Mouse (Mus musculus) erythroid progenitor cell, adult 5-6 weeks (primary cell): Measurements from ENCODE around the gene Gm11985. TPM values are rescaled to one million over a fixed set of nuclear protein-coding genes. Genes with fewer than 3 reads are reported as not detected.

ENCODE experiments used
- ATAC-seq: replicated peaks from 2 replicates; pipeline ENCODE4 v1.8.0; 2016; ENCODE audit warnings: moderate number of reproducible peaks, mild to moderate bottlenecking, moderate TSS enrichment, inconsistent platforms; ENCODE audit not compliant: poor library complexity, low FRiP score, severe bottlenecking
- total RNA-seq, 2 experiments: library from RNA; stranded (forward) in 1 of 2; stranded (reverse) in 1 of 2; fragments of 150-400 nt in 1 of 2; fragments of 186-747, 209-891 nt in 1 of 2; gene quantifications; 2 replicates each; pipeline versions ENCODE4 v1.2.3 to v1.2.4; 2015 to 2017; ENCODE audit warnings: low replicate concordance in 2 of 2

Gm11985 gene
- total RNA-seq, 2 experiments from 2014 or later: not detected

DNA sequence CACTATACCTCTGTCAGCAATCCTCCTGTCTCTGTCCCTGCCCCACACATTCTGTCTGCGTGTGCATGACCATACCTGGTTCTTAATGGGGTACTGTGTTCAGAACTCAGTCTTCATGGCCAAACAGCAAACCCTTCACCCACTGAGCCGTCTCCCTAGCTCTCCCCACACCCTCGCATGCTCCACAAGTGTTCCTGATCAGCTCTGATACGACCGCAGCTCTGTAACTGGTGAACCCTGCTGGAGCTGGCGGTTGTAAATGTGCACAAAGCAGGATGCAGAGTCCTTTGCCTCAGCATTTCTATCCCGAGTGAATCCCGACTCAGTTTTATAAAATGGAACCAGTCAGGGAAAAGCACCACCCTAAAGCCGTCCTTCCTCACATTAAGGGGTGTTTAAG lies 15.5 kb upstream of the Gm11985 start:
- ATAC-seq: no peak

DNA sequence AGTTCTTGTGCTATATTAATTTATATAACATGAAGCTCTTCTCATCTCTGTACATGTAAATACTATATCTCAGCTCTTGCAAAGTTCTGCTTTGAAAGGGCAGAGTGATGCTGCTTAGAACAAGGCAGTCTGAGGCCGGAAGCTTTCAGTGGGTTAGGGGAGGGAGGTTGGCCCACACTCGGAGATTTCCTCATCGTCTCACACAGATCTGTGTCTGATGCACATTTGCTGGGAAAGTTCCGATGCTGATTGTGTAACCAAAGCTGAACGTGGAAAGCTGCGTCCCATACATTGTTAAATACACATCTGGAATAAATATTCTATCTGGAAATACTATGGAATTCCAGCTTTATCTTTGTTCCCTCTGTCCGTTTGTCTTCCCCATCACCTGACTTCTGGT lies 13.8 kb upstream of the Gm11985 start:
- ATAC-seq: no peak

DNA sequence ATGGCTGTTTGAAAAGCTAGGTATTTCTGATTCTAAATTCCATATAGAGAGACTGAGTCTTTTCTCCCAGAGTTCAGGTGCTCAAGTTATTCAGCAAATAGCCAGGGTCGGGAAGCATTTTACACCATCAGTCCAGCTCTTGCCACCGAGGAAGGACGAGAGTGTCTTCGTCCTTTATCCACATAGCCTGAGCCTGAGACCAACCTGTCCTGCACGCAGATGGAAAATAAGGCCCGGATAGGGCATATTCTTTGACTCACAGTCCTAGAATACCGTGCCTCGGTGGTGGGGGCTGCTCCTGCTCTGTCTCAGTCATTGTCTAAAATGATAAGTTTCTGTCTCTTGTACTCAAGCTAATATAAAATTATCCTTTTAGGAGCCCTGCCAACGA lies 12.0 kb upstream of the Gm11985 start:
- ATAC-seq: no peak

DNA sequence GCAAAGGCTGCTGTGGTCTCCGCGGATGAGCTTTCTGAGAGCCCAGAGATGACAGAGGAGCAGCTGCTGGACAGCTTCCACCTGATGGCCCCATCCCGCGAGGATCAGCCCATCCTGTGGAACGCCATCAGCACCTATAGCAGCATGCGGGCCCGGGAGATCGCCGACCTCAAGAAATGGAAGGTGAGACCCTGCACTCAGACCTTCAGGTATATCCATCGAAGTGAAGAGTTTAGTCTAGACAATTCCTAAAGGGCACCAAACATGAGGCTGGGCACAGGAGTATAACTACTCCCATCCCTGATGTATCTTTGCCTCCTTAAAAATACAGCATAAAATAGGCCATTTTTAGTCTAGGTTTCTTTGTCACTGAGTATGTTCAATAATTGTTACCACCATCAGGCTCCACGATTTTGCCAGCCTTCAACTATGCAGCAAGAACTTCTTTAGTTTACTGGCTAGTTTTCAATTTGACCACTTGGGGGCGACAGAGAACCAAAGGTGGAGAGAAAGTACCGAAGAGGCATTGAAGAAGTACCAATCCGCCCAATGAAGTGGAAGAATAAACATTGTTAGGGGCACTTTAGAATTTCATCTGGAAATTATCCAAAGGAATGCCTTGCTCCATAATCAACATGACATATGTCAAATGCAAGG lies 11.5 kb upstream of the Gm11985 start:
- ATAC-seq: no peak

DNA sequence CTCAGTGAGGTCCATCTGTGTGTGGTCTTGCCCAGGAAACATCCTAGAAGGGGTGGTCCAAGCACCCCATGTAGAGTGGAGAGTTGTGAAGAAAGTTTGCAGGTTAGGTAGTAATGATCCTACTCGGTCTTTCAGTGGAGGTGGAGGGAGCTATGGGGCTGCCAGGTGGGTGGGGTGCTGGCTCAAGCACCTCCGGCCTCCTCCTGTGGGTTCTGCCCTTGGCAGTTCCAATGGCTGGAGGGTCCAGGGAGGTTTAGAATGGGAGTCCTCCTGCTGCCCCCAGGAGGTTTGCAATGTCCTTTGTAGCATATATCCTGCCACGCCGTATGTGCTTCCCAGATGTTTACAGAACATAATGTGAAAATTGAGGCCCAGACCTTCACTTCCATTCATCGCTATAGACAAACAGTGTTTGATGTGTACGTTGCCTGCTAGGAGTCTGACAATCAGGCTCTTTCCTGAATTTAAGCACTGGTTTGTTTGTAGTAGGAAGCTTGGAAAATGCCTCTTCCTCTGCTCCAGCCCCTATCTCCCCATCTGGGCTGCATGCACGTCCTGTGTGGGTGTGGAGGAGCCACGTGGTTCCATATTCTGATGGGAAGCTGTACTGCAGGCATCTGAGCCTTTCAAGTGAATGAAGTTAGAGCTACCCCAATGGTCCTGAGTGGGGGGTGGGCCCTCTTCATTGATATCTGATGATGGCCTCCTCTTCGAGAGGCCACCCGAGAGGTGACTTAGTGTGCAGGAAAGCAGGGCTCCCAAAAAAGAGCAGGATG lies 10.3 kb upstream of the Gm11985 start:
- no peak for ATAC-seq

DNA sequence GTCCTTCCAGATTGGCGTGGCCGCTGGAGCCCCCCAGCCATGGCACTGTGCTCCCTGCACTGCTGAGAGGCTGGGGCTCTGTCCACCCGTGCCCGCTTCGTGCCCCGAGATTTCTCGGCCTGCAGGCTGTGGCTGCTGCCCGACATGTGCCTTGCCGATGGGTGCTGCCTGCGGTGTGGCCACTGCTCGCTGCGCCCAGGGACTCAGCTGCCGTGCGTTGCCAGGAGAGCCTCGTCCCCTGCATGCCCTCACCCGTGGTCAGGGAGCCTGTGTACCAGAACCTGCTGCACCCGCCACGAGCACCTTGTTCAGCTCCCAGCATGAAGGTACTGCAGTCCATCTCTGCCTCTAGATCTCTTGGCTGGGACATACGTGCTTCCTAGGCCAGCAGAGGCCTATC lies 9.6 kb upstream of the Gm11985 start:
- no peak for ATAC-seq

DNA sequence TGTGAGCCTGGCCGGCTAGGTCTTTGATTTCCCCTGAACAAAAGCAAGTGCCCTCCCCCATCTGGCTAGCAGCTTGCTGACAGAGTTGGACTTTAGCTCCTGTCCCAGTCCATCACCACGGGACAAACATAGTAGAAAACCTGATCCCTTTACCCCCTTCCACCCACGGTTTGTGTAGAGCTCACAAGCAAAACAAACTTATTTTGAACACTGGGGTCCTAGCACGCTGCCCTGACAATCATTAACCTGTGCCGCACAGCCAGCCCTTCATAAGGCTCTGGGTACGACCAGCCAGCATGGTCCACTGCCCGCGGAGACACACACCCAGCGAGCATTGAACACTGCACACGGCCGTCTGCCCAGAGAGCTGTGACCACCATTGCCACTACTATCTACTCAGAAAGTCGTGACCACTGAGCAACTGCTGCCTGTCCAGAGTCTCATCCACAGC lies 9.1 kb upstream of the Gm11985 start, which contains the start of gene Igfbp1:
TSS of gene Igfbp1 (plus strand) at position 292 of the 451 bp plus-strand sequence.
- no peak for ATAC-seq

DNA sequence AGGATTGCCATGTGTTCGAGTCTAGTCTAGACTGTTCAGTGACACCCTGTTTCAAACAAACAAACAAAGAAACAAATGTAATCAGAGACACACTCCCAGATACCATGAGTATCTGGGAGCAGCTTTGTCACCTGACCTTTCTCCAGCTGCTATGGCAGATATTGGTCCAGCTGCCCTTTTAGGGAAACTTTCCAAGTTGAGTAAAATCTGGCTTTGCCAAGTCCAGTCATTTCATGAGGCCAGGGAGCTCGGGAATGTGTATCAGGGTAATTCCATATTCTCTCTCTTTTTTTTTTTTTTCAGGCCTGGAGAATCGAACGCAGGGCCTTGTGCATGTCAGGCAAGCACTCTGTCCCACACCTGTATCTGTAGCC lies 6.9 kb upstream of the Gm11985 start:
- no peak for ATAC-seq

DNA sequence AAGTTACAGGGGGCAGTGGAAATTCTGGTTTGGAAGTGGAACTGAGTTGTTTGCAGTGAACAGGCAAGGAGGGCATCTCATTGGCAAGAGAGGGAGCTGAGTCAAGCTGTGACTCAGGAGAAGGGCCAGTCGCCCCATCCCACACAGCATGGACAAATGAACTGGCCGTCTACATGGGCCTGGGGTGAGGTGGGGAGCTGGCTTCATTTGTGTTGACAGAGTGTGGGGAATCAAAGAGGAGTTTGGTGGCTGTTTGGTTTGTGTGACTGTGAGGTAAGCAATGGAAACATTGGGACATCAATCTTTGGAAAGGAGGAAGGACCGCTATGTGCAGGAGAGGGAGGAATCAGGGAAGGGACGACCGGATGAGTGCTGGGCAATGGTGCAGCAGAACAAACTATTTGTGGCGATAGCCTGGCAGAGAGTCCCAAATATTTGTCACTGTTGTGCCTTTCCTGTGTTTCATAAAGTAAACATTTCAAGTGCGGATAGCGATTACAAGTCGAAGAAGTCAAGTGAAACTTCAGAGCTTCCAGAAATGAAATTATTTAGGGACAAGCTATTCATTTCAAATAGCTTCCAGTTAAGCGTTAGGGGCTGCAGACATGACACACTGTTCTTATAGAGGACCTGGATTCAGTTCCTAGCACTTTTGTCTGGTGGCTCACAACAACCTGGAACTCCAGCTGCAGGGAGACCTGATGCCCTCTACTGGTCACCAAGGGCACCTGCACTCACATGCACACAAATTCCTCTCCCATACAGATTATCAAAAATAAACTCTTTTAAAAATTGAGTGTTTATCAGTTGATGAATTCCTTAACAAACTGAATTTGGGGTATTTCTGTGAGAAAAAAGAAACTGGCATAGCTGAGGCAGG lies 6.3 kb upstream of the Gm11985 start:
- no peak for ATAC-seq

DNA sequence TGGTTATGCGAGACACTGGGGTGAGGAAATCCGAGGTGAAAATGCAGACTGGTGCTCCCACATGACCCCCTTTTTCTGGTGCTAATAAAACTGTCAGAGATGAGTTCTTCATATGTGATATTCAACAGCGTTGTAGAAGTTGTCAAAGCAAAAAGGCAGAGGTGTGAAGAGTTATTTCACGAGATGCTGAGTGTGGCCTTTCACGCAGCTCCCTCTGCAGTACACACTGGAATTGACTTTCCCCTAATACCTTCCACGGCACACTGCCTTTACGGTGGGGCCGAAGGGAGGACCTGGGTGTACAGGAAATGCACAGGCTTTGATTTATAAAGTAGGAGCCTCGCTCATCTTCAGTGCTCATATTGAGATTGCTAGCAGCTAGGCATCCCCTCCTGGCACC lies 4.8 kb upstream of the Gm11985 start:
- no peak for ATAC-seq

DNA sequence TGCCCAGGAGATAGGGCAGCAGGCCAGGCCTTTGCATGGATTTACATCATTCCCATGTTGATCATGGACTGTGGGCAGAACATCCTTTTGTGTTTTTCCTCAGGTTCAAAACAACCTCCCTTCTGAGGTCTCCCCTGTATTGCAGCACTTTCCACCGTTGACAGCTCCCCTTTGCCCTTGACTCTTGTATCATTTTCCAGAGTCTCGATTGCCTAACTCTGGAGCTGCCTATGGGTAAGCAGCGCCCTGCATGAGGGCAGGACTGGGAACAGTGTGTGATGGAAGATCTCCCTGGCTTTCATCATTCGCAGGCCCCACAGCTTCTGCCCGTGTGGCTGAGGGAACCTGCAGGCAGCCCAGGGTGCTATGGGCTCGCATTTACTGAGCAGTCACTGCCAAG lies 4.3 kb upstream of the Gm11985 start:
- no peak for ATAC-seq

DNA sequence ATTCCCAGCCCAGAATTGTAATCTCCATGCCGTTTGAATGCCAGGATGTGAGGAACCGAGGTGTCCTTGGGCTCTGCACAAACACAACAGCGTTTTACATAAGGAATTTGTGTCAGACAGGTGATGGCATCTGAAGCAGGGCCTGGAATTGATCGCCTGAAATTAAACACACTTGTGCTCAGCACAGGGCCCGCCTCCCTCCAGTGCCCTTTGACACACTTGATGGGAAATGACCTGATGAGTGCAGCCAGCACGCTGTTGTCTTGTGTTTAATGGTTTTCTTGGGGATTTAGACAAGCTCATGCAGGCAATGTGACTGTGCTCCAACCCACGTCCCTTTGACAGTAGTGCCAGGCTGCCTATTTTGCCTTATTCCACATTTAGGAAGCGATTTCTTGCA lies 897 bp downstream of the Gm11985 start:
- no peak for ATAC-seq

DNA sequence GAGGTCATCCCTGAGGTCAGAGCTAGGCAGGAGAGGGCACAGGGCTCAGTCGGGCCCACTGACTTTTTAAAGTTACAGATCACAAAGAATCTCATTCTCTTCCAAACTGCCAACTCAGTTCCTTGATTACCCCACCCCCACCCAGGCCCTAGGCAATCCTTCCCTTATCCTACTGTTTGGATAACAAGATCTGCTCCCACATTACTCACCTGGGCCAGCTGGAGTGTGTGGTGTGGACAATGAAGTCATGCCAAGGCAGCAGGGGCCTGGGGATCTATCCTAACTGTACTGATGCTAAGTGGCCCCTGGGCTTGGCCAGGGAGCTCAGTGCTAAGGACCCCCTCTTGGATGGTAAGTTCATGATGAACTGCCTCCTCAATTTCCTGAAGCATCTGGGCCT lies 3.9 kb downstream of the Gm11985 start:
- ATAC-seq: no peak

DNA sequence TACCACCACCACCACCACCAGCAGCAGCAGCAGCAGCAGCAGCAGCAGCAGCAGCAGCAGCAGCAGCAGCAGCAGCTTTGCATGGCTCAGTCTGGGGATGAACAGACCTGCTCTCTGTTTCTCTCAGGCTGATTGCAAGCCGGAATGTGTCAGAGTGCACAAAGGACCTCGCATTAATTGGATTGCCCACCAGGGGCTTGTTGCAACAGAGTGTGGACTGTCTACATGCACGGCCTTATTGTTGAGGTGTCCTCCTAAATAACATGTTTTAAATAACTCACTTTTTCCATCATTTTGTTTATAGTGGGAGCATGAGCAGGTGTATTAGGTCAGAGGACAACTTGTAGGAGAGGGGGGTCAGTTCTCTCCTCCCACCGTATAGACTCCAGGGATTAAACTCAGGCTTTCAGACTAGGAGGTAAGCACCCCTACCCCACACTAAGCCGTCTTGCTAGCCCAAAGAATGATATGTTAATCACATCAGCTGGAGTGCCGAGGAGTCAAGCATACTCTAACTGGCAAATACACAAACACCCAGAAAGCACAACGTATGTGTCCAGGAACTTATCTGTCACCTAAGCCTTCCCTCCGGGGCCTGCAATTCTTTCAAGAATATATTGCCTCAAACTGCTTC lies 5.8 kb downstream of the Gm11985 start:
- ATAC-seq: no peak

DNA sequence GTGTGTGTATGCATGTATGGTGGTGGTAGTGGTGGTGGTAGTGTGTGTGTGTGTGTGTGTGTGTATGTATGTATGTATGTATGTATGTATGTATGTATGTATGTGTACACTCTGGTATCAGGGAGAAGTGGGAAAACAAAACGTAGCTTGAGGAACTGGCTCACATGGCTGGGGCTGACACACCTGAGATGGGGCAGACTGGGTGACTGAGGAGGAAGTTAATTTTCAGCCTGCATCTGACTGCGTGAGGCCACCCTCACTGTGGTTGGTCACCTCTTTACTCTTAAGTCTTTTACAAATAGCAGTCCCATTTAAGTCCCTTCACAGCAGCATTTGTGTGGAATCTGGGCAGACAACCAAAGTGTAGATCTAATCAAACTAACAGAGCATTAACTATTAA lies 9.1 kb downstream of the Gm11985 start:
- ATAC-seq: no peak

DNA sequence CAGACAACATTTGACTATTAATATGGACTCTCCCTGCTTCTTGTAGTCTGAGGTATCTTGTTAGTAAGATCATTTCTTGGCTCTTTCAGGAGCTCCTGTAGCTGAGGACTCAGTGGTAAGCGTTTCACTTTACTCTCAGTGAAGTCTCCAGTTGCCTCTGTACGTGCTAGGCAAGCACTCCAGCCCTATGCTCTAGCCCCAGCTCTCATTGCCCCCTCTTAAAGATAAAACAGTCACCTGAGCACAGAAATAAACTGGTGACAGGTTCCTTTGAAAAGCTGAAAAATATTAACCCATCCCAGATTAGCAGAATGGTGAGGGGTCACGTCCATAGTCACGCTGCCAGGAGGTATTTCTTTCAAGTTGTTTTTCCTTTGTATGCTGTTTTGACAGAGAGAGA lies 9.6 kb downstream of the Gm11985 start:
- no peak for ATAC-seq

DNA sequence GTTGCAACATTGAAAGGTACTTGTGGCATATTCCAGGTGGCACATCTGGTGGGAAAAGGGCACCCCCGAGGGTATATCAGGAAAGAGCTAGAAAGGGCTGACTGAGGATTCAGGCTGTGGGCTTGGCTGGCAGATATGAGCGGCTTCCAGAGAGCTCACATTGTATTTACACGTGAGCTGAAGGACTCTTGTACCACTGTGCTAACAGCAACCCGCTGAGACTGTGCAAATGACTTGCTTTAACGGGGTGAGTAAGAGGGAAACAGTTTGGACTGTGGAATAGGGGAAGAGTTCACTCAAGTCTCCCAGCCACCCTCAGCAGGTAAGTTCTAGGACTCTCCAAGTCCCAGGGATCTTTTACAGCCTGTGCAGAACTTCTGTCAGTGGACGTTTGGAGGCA lies 14.7 kb downstream of the Gm11985 start:
- ATAC-seq: no peak

DNA sequence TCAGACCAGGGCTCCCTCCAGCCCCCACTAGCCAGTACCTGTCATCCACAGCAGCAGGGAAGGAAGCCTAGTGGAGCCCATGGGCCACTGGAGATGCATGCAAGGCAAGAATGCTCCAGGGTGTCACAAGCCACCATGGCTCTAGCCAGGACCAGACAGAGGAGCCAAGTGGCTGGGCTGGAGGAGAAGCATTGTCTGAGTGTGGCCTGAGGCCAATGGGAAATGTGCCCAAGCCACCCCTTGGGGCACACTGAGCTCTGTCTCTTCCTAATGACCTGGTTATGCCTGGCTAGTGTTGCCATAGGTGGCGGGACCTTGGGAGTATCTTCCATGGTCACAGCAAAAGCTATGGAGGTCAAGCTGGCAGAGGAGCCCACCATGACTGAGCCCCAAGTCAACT lies 18.7 kb downstream of the Gm11985 start:
- ATAC-seq: no peak

DNA sequence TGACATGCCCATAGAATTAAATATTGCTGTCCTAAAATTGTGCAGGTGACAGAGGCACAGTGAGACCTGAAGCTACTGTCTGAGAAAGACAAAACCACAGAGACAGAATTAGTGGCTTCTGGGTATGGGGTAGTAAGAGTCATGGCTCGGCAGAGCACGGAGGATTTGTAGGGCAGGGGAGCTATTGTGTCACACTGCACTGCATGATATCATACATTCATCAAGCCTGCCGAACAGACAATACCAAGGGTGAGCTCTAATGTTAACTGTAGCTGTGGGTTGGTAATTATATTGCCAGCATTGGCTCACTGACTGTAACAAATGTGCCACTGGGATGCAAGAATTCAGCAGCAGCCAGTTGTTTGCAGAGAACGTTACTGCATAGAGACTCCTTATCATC lies 24.0 kb downstream of the Gm11985 start:
- ATAC-seq: no peak

DNA sequence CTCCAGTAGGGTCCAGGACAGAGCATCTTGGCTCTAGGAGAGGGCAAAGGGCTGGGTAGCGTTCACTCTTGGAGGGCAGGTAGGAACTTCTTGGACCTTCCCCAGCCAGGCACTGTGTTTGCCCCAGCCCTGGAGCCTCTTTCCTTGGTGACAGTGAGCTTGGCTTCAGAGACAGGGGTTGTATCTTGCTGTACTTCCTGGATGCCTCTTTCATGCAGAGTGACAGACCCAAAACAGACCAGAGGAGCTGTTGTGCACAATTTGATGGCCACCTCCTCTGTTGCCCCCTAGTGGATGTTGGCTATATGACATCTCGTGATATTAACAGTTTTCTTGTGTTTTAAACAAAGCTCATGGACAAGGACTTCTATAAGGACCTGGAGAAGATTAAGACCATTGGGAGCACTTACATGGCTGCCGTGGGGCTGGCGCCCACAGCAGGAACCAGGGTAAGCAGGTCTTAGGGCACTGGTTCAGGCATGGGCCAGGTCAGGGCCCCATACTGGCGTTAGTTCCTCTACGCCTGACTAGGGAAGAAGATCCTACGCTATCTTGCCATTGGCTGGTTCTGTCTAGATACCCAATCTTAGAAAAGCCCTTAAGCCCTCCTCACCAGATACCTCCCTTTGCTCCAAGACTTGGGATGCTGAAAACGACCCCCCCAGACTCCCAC lies 26.7 kb downstream of the Gm11985 start:
- ATAC-seq: no peak
